Mouse (Mus musculus) T-cell, adult 2 months (primary cell): ENCODE results near the gene Ociad2.

Experiments used
- DNase-seq: peaks from one replicate; pipeline ENCODE4 v3.0.0; 2022; ENCODE audit warnings: low spot score

Gene Ociad2

GRCm38 (mm10) chr5:73340723-73341235 lies at the start of gene Ociad2:
Gene Ociad2, minus strand, starts transcription at chr5:73341028.
- no peak for DNase-seq

DNA sequence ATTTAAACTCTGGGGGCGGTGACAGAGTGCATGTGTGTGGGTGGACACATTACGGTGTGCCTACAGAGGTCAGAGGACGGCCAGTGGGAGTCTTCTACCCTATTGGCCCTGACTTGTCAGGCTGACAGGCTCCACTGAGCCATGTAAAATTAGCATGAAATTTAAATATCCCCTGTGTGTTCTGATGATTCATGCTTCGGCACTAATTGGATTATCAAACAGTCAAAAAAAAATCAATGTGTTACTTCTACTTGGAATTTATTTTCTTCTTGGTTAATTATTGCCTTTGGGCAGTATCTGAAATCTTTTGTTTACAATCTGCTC lies 42.8 kb upstream of the Ociad2 start:
- no peak for DNase-seq

DNA sequence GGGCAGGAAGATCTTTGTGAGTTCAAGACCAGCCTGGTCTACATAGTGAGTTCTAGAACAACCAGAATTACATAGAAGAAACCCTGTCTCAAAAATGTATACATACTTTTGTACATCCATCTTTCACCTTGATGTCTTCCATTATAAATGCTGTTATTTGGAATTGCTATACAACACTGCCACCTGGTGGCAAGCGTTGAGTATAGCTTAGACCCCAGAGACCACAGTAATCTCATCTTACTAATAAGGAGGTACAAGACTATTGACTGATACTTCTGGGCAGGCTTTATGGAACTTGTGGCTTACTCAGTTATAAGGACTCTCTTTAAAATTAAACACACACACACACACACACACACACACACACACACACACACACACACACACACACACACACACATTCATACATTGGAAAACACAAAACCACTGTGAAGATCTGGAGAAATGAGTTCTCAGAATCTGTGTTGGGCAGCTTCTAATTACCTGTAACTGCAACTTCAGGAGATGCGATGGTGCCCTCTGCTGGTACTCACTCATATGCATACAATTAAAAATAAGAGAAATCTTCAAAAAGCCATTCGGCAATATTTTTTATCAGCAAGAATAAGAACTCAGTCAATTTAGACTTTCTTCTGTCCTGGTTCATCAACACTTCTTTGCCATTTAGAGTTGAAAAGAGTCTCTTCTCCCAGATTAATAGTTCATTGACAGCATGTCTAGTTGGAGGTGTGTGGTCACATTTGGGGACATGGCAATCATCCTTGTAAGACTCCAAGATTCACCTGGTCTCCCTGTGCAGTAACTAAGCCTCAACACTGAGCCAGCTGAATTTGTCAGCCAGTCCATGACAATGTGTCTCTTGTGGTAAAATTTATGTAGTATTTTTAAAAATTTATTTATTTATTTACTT lies 42.2 kb upstream of the Ociad2 start:
- peak; percentile 59 for DNase-seq

DNA sequence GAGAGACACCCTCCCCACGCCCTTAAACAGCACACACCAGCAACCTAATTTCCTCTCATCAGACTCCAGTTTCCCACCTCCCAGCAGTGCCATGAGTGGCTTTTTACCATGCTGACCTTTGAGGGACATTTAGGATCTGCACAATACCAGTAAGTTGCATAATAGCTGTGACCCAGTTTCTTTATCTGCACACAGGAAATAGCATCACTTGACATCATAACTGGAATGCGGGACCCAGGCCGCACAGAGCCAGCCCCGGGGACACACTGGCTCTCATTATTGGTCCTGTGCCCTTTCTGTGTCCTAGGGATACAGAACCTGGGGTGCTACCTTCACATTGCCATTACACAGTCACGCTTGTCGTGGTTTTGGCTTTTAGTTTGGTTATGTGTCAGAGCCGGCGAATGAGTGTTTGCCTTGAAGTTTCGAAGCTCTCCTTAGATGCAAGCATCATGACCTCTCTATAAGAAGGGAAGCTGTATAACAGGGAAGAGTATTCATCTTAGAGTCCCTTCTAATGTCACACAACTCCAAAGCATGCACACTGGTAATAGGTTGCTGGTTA lies 41.2 kb upstream of the Ociad2 start:
- no peak for DNase-seq

- DNase-seq = no peak
These were observed 40.7 kb upstream of the Ociad2 start for GRCm38 (mm10) chr5:73381510-73381909.

DNA sequence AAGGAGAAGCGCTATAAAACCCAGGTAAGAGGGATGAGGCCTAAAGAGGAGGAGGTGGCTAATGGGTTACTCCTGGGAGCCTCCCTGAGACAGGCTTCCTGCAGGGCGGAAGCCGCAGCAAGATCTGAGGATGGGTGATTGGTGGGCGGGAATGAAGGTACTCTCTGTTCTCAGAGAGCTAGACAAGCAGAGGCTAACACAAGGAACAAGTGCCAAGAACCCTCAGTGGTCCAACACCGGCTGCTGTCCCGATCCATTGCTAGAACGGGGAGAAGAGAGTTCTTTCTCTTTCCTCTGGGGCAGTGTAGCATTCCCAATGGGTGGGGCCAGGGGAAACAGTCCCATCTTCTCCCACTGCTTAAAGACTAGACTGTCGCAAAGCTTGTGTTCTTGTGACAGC lies 40.0 kb upstream of the Ociad2 start:
- DNase-seq = no peak

DNA sequence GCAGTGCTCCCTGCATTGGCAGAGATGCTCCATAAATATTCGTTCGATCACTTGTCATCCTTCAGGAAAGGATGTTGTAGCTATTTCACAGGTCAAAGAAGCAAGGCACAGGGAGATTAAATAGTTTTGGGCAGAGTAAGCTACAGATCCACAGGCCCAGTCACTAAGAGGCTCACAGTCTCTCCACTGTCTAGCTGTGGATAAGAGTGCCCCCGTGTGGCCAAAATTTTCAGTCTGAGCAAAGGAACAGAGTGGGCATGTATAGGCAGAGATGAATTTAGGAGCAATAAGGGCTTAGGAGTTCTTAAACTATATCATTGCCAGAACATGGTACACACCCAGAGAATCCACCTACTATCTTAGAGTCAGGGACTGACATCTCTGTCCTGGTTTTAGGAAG lies 39.1 kb upstream of the Ociad2 start:
- peak; percentile 48 for DNase-seq

DNA sequence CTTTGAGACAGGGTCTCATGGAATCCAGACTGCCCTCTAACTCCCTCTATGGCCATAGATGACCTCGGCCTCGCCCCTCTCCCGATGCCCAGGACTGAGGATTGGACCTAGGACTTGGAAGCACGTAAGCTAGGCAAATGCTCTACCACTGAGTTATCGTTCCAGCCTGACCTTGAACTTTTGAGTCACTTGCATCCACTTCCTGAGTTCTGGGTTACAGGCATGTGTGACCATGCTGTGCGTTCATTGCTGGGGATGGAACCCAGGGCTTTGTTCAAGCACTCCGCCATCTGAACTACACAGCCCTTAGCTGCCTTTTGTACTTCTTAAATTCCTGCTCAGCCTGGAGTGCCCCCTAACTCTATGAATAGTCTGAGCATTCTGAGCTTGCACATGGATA lies 35.7 kb upstream of the Ociad2 start:
- no peak for DNase-seq

GRCm38 (mm10) chr5:73376041-73376440 lies 35.2 kb upstream of the Ociad2 start:
- DNase-seq = no peak

DNA sequence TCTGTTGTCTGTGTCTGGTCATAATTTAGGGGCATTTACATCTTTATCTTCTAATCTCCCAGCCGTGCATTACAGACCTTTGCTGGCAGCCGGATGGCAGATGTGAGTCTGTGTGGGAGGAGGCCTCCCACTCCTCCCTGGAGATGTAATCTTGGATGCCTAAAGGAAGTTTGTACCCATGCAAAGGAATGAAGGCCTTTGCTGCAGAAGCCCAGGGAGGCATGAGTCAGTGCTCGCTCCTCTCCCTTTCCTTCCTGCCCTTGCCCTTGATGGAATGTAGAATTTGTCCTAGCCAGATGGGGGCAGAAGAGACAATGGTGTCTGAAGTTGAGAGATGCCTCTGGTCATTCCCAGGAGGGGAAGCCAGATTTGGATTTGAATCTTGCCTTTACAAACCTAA lies 32.4 kb upstream of the Ociad2 start:
- DNase-seq = no peak

DNA sequence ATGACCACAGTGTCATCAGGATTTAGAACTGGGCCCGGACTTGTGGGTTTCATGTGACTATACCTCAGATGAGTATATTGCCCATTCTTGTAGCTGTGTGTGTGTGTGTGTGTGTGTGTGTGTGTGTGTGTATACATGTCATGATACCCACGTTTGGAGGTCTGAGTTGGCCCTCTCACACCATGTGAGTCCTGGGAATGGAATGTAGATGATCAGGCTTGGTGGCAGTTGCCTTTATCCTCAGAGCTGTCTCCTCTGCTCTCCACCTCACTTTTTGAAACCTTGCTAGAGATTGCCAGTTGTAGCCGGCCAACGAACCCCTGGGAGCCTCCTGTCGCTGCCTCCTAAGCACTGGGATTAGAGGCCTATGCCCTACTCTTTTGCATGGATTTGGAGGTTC lies 31.8 kb upstream of the Ociad2 start:
- DNase-seq = no peak

DNA sequence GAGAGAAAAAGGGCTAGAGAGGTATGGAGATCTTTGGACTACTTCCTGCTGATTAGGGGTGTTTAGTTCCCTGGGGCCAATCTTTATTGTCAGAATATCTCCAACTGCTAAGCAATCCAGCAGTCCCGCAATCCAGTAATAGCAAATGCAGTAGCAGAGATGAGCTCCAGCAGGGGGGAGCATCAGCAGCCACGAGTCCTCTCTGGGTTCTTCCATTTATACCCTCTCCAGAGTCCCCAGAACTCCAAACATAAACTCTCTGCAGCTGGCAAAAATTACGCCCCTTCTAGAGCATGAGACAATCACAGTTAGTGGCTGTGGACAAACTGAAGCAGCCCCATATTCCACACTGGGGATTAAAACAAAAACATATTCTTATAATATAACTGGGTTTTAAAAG lies 28.9 kb upstream of the Ociad2 start:
- DNase-seq = no peak

DNA sequence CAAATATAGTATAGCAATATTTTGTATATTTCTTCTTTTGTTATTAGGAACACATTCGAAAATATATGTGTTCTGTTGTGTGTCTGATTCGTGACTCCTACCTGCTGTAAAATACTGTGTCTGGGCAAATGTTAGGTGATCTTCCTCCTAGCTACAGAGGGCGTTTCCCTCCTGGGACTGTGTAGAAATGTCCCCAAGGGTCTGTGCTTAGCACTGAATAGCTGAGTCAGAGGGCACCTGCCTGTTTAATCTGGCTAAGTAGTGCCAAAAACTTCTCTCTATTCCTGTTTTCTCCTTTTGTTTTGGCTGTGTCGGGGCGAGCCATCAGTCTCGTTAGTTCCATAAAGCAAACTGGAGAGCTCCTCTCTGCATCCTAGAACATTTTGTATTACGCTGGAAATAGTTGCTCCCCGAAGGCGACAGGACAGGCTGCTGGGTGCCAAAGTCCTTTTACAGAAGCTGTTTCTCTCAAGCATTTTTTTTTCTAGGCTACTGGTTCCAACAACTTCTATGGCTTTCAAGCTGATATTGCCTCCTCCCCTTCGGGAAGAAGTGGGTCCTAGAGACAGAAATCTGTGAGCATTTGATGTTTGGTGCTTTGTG lies 28.1 kb upstream of the Ociad2 start:
- no peak for DNase-seq

DNA sequence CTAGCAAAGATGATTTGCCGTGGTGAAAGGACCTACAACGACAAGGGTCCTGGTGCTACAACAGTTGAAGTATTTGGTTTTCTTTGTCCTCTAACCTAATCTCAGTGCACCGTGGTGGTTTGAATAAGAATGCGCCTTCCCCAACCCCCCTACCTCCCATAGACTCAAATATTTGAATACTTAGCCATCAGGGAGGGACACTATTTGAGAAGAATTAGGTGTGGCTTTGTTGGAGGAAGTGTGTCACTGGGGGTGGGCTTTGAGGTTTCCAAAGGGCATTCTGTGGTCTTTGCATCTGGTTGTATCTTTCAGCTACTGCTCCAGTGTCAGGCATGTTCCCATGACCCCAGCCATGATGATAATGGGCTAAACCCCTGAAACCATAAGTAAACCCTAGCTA lies 27.1 kb upstream of the Ociad2 start:
- no peak for DNase-seq

DNA sequence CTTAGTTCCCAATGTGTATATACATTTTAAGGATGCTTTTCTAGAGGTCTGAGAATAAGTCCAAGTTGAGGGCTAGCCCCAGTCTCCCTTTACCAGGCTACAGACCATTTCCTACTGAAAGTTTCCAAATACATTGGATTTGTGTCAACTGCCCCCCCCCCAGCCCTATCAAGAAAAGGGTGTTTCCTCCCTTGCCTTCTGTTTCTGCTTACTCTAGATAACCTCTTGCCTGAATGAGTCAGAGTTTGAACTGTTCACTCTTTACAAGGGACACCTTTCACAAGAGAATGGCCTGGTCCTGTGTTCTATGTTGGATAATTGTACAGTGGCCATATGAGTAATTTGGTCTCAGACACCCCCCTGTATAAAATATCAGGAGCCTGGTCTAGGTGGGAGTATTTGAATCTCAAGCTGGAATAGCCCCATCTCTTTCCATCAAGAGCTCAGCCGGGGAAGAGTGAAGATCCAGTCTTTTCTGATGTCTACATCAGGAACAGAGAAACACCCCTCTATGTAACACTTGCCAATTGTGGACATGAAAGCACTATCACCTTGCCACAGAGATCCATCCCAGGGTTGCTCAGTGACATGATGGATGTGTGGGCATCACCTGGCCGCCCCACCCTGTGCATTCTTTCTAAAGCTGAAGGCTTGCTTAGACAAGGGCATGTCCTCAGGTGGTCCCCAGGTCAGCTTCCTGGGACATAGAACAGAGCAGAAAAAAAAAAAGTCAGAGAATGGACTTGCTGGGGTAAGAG lies 23.5 kb upstream of the Ociad2 start:
- DNase-seq = no peak

DNA sequence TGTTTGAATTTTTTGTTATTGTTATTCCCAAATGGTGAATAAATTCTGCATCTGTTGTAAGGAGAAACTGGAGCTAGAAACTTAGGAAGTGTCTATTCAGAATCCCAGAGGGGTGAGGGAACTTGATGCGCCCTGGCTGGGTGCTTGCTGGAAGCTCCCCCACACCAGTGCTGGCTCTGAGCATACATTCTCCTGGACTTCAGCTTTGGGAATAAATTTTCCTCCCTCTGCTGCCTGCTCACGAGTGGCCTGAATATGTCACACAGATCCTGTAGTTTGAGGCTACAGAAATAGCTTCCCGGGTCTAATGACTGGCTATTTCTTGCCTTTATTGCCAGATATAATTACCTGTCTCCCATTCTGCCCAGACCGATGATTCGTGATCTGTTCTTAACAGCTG lies 22.0 kb upstream of the Ociad2 start:
- no peak for DNase-seq

- no peak for DNase-seq
These were observed 21.5 kb upstream of the Ociad2 start for GRCm38 (mm10) chr5:73362338-73362737.

- DNase-seq = no peak
These were observed 19.4 kb upstream of the Ociad2 start for GRCm38 (mm10) chr5:73360240-73360639.

DNA sequence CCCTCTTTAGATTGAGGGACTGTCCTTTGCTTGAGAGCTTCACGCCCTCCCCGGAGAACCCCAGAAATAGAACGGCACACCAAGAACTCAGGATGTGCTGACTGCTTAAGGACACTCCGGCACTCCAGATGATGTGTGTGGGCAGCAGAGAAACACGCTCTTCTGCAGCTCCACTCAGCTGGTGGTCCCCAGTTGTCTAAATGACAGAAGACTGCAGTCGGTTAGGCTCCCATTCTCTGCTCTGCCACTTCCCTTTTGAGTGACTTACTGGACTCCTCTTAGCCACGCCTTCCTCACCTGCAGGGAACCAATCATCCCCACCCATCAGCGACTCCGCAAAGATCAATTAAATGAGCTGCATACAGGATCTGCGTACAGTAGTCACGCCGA lies 18.9 kb upstream of the Ociad2 start:
- no peak for DNase-seq

DNA sequence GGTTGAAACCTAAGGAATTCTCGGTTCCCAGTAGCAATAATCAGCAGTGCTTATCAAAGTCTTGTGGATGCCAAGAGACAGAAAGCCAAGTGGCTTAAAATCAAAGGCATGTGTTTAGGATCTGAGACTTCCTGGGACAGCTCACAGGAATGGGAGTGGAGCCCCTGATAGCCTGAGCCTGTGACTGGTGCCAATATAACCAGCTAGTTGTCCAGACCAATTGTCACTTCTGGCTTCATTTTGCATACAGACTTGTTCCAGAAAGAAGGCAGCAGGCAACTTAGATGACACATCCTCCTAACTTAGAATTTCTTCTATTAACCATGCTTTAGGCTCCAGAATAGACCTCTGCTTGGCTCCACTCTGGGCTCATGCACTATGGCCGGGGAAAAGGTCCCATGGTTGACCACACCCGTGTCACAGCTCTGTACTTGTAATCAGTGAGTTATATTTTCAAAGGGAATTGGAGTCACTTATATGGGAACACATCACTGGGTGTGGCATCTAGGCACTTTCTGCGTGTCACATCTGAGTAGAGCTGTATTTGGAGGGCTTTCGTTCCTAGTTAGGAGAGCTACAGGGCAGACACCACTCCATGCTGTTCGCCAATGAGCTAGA lies 18.4 kb upstream of the Ociad2 start:
- DNase-seq = no peak

DNA sequence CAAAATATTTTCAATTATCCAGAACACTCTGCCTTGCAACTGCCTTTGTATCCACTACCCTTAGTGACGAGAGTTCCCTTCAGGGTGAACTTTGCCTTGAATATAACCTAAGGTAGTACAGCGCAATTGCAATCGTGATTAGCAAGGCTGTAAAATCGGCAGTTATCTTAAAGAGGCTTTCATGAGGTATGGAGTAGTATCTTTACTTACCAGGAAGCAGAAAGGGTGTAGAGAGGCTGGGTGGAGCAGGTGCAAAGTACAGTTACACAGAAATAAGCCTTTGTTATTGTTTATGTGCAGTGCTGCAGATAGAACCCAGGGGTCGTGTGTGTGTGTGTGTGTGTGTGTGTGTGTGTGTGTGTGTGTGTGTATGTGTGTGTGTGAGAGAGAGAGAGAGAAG lies 14.6 kb upstream of the Ociad2 start:
- no peak for DNase-seq

- no peak for DNase-seq
These were observed 13.2 kb upstream of the Ociad2 start for GRCm38 (mm10) chr5:73353978-73354377.
